Mouse (Mus musculus) erythroblast, embryonic 14.5 days (primary cell): ENCODE measurements around the gene Crabp2. TPM values are rescaled to one million over a fixed set of nuclear protein-coding genes. Genes with fewer than 3 reads are reported as not detected.

Experiments used
- H3K27me3 ChIP-seq: 2 replicates; pipeline ENCODE4 v1.6.1; 2012; ENCODE audit warnings: inconsistent platforms; ENCODE audit not compliant: control insufficient read depth
- H3K36me3 ChIP-seq: 2 replicates; pipeline ENCODE4 v1.6.1; 2012; ENCODE audit warnings: mild to moderate bottlenecking, inconsistent platforms; ENCODE audit not compliant: control insufficient read depth
- H3K4me1 ChIP-seq: 2 replicates; pipeline ENCODE4 v1.6.1; 2012; ENCODE audit warnings: inconsistent platforms; ENCODE audit not compliant: control insufficient read depth
- H3K4me3 ChIP-seq: replicated peaks from 2 replicates; pipeline ENCODE3; 2012; ENCODE audit warnings: moderate library complexity, mild to moderate bottlenecking, inconsistent platforms
- H3K9me3 ChIP-seq: 2 replicates; pipeline ENCODE4 v1.6.1; 2012; ENCODE audit warnings: low read length, inconsistent platforms, mixed read lengths; ENCODE audit not compliant: control insufficient read depth
- GATA1 ChIP-seq: IDR thresholded peaks from 2 replicates; pipeline ENCODE4 v1.6.1; 2012; ENCODE audit warnings: low read length, inconsistent platforms, mixed read lengths
- TAL1 ChIP-seq: IDR thresholded peaks from 3 replicates; pipeline ENCODE4 v1.6.1; 2012; ENCODE audit warnings: low read length, inconsistent platforms, mixed read lengths
- polyA plus RNA-seq: library from polyadenylated mRNA; stranded (reverse); fragments of >175 nt; gene quantifications from 2 replicates; pipeline ENCODE4 v1.2.3, GENCODE M21; 2012

Gene Crabp2
- polyA plus RNA-seq, 1 experiment: not detected

GRCm38 (mm10) chr3:87979493-87979892 is 31.0 kb downstream of the Crabp2 start:
- no peaks in the 10 kb centered on the region for H3K4me1 ChIP-seq
- TF ChIP-seq GATA1 (no peak), TAL1 (no peak)
- no peaks in the 10 kb centered on the region for H3K9me3 ChIP-seq
- no peak overlapping the region for H3K4me3 ChIP-seq
- H3K27me3 ChIP-seq: peaks cover 20% of the 10 kb centered on the region
- H3K36me3 ChIP-seq: no peaks in the 10 kb centered on the region

GRCm38 (mm10) chr3:87980085-87980484 is 31.6 kb downstream of the Crabp2 start:
- H3K4me3 ChIP-seq: no peak overlapping the region
- H3K27me3 ChIP-seq: peaks cover 17% of the 10 kb centered on the region

DNA sequence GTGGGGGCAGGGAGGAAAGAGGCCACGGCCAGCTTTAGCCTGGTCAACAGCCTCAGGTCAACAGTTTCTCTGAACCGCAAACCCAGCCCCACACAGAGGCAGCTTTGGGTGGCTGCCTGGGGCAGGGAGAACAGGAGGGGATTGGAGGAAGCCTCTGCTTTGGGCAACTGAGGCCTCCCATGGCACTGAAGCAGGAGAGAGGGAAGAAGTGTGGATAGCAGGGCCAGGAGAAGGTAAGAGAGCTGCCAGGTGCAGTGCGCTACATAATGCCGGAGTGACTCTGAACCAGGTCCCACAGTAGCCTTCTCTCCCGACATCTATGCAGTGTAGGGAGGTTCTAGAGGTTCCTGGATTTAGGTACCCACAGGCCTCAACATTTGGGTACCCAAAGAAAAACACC is 32.3 kb downstream of the Crabp2 start:
- Histone ChIP-seq H3K4me3 (no peak overlapping the region), H3K27me3 (peaks cover 15% of the 10 kb centered on the region), H3K36me3 (no peaks in the 10 kb centered on the region), H3K4me1 (no peaks in the 10 kb centered on the region), H3K9me3 (no peaks in the 10 kb centered on the region)
- no peak for TF ChIP-seq GATA1

More at GRCm38 (mm10) chr3:87980085-87980484, 31.6 kb downstream of the Crabp2 start:
- no peaks in the 10 kb centered on the region for H3K36me3 ChIP-seq
- TF ChIP-seq TAL1: no peak
- no peak for TF ChIP-seq GATA1
- H3K4me1 ChIP-seq: no peaks in the 10 kb centered on the region
- no peaks in the 10 kb centered on the region for H3K9me3 ChIP-seq

GRCm38 (mm10) chr3:87981214-87981760 is 32.8 kb downstream of the Crabp2 start:
- TF ChIP-seq TAL1: no peak
- TF ChIP-seq GATA1: no peak
- no peaks in the 10 kb centered on the region for H3K36me3 ChIP-seq
- H3K27me3 ChIP-seq: peaks cover 16% of the 10 kb centered on the region
- H3K9me3 ChIP-seq: no peaks in the 10 kb centered on the region
- no peaks in the 10 kb centered on the region for H3K4me1 ChIP-seq
- no peak overlapping the region for H3K4me3 ChIP-seq

- Histone ChIP-seq H3K4me1 (peaks cover 6% of the 10 kb centered on the region), H3K36me3 (no peaks in the 10 kb centered on the region), H3K4me3 (no peak overlapping the region), H3K9me3 (no peaks in the 10 kb centered on the region), H3K27me3 (peaks cover 19% of the 10 kb centered on the region)
- no peak for TF ChIP-seq TAL1
- TF ChIP-seq GATA1: no peak
These were observed 33.7 kb downstream of the Crabp2 start for GRCm38 (mm10) chr3:87981894-87982835.

- Histone ChIP-seq H3K4me3 (no peak overlapping the region), H3K36me3 (no peaks in the 10 kb centered on the region), H3K9me3 (no peaks in the 10 kb centered on the region), H3K4me1 (peaks cover 14% of the 10 kb centered on the region), H3K27me3 (peaks cover 26% of the 10 kb centered on the region)
- no peak for TF ChIP-seq GATA1
- TF ChIP-seq TAL1: no peak
These were observed 34.6 kb downstream of the Crabp2 start for GRCm38 (mm10) chr3:87982836-87983601.

DNA sequence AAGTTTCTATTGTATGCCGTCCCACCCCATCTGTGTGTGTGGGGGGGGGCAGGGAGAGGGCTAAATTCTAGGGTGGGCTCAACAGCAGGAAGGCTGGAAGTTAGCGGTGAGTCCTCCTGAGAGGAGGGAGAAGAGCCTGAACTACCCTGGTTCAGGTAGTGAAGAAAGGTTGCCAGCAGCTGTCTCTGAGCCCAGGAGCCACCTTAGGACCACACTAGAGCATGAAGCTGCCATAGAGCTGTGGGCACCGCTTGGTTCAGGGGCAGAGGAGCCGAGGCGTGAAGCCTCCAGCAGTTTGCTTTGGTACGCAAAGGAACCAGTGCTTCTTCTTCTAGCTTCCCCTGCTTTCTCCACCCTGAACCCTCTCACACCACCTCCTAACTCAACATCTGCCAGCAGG is 35.2 kb downstream of the Crabp2 start:
- TF ChIP-seq GATA1 (no peak), TAL1 (no peak)
- Histone ChIP-seq H3K9me3 (no peaks in the 10 kb centered on the region), H3K27me3 (peaks cover 27% of the 10 kb centered on the region), H3K4me1 (peaks cover 16% of the 10 kb centered on the region), H3K36me3 (no peaks in the 10 kb centered on the region), H3K4me3 (no peak overlapping the region)

GRCm38 (mm10) chr3:87984094-87984493 is 35.6 kb downstream of the Crabp2 start:
- Histone ChIP-seq H3K27me3 (peaks cover 30% of the 10 kb centered on the region), H3K4me3 (no peak overlapping the region), H3K36me3 (no peaks in the 10 kb centered on the region), H3K9me3 (no peaks in the 10 kb centered on the region), H3K4me1 (peaks cover 16% of the 10 kb centered on the region)
- no peak for TF ChIP-seq TAL1
- TF ChIP-seq GATA1: no peak

DNA sequence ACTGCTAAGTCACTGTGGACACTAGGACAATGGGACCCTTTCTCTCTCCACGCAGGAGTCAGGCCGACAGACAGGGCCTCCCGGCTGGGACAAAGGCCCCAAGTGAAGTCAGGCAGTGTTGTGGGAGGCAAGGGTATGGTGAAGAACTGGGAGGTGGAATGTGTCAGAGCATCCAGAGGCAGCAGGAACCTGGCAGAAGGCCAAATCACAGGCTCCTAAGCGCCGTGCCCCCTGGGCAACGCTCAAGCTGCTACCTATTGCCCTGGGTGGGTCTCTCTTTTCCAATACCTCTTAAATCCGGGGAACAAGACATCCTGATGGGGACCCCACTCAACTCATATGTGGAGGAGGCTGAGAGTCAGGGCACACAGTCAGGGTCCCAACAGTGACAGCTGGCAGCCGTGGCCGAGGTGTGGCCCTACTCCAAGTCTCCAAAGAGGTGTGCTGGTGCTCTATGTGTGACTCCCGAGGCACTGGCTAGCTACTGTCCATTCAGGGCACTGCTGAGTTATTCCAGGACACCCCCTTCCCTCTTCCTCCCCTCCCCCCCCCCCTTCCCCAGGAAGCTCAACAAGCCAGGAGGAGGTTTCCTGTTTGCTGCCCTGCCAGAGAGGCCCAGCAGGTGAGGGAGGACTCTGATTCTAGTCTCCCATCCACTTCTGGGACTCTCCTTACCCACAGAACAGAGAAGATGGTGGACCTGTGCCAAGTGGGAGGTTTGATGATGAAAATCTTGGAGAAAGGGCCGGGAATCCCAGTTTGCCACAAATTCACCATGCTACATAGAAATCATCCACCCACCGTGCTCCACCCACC is 37.2 kb downstream of the Crabp2 start:
- H3K27me3 ChIP-seq: peaks cover 44% of the 10 kb centered on the region
- no peaks in the 10 kb centered on the region for H3K36me3 ChIP-seq
- H3K4me1 ChIP-seq: peaks cover 16% of the 10 kb centered on the region
- no peak for TF ChIP-seq GATA1
- TF ChIP-seq TAL1: no peak
- H3K4me3 ChIP-seq: no peak overlapping the region
- H3K9me3 ChIP-seq: no peaks in the 10 kb centered on the region
